Mouse (Mus musculus) hindbrain, embryonic 15.5 days (tissue): Measurements from ENCODE around the gene Zfand4. TPM values are rescaled to one million over a fixed set of nuclear protein-coding genes. Genes with fewer than 3 reads are reported as not detected.

Experiments
- polyA plus RNA-seq: library from polyadenylated mRNA; unstranded; fragments of >200 nt; fragmentation: Nextera tagmentation; extraction: Ambion mirVana; gene quantifications from 2 replicates; pipeline ENCODE4 v1.2.1, GENCODE M21; 2015

Zfand4 gene
- polyA plus RNA-seq, 1 experiment from 2014 or later = 6.1 TPM

Other genes starting within 250 kb of the Zfand4 start
- gene Tmcc1, start 70.7 kb upstream of the Zfand4 start, polyA plus RNA-seq = 25.7 and 28.3 TPM in 2 replicates
- gene Washc2, start 56.2 kb upstream of the Zfand4 start, polyA plus RNA-seq = 64.8 and 65.7 TPM in 2 replicates
- 64.4 and 68.3 TPM in 2 replicates for gene March8, start 73.8 kb downstream of the Zfand4 start, polyA plus RNA-seq
- gene Alox5, start 197.0 kb downstream of the Zfand4 start, polyA plus RNA-seq = 0.56 and 0.75 TPM in 2 replicates
- not detected in 2 replicates for gene Olfr211, start 224.9 kb downstream of the Zfand4 start, polyA plus RNA-seq
- not detected in 2 replicates for gene Olfr212, start 242.3 kb downstream of the Zfand4 start, polyA plus RNA-seq